Mouse (Mus musculus): ENCODE measurements around the gene Mettl5.

Mettl5 gene

DNA sequence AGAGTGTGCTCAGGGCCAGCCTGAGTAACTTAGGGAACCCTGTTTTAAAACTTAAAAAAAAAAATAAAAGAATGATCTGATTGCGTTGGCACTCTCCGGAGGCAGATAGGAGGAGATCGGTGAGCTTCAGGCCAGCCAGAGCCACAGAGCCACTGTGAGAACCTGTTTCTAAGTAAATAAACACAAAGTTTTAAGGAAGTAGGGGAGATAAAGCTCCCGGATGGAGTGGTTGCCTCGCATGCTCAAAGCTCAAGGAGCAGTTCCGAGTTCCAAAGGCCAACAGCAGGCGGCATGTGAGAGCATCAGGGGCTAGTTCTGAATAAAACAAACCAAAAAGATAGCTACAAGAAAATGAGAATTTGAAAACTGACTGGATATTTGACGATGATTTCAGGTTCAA lies 29.0 kb downstream of the Mettl5 start:
- no peak for DNase-seq (ENCODE audit: low spot score)

DNA sequence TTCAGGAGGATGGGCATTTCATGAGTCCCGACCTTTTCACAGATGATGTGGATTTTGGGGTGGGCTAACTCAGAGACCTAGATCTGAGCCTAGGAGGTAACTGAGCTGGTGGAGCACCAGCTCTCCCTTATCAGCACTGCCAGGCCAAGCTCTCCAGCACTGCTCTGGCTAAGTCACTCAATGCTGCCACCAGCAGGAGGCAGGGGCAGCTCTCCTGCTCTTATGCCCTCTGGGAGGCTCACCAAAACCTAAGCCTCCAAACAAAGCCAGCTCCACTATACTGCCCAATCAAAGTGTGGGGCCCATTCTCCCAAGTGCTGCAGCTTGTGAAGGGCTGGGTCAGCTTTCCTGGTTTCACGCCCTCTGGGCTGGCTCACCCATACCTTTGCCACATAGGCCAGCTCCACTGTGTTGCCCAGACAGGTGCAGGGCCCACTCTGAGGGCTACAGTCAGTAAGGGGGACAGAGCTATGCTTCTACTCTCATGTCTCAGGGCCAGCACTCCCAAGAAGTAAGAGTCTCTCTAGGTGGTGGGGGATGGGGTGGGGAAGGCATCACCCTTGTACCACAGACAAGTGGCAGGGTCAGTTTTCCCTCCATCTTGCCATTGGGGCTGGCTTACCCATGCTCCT lies 33.9 kb downstream of the Mettl5 start:
- DNase-seq (ENCODE audit: low spot score), result no peak

DNA sequence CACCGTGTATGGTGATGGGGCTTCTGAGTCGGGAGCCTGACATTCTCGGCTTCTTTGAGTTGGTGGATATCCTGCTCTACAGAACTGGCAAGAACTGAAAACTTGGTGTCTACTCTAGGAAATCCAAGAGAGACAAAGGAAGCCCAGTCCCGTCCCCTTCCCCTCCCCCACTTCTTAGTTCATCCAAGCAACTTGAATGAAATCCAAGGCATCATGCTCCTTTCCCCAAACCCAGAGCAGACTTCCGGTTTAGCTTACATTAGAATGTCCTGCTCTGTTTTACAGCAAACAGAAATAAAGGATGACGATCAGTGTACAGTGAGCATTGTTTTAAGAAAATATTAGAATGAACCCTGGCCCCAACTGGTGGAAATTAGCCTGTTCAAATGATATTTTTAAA lies 36.2 kb downstream of the Mettl5 start:
- DNase-seq (ENCODE audit: low spot score), result no peak

DNA sequence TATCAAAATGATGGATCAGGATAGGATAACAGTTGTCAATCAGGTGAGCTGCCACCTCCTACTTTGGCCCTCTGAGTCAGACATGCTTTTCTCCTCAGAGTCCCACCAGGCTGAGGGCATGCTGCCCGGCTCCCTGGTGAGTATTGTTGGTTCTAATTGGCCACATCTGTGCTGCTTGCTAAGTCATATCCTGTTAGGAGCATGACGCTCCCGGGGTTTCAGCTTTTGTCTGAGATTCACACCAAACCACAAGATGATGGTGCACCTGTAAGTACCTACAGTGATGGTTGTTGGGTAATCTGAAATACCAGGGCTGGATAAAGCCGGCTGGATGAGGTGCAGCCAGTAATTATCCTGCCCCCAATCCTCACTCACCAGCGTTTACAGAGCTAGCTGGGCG lies 45.2 kb downstream of the Mettl5 start:
- no peak for DNase-seq (ENCODE audit: low spot score)

DNA sequence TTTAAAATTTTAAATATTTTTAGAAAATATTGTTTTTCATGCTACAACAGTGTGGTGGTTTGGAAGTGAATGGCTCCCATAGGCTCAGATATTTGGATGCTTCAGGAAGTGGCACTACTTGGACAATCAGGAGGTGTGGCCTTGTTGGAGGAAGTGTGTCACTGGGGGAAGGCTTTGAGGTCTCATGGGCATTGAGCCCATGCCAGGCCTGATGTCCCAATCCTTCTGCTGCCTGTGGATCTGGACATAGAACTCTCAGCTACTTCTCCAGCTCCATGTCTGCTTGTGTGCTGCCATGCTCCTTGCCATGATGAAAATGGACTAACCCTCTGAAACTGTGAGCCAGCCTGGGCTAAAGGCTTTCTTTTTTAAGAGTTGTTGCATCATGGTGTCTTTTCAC lies 46.7 kb downstream of the Mettl5 start:
- no peak for DNase-seq (ENCODE audit: low spot score)

DNA sequence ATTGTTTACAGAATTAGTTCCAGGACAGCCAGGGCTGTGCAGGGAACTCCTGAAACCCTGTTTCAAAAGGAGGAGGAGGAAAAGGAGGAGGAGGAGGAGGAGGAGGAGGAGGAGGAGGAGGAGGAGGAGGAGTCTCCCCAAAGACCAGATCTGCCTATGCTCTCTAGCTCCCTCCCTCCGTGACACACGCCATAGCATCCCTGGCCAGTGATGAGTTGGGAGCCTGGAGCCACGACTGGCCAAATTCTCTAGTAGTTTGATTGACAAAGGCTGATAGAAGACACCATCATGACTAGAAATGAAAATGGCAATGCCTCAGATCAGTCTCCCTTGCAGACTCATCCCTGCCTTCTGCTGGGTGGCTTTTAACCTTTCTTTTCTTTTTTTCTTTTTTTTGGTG lies 47.4 kb downstream of the Mettl5 start:
- DNase-seq (ENCODE audit: low spot score), result no peak

DNA sequence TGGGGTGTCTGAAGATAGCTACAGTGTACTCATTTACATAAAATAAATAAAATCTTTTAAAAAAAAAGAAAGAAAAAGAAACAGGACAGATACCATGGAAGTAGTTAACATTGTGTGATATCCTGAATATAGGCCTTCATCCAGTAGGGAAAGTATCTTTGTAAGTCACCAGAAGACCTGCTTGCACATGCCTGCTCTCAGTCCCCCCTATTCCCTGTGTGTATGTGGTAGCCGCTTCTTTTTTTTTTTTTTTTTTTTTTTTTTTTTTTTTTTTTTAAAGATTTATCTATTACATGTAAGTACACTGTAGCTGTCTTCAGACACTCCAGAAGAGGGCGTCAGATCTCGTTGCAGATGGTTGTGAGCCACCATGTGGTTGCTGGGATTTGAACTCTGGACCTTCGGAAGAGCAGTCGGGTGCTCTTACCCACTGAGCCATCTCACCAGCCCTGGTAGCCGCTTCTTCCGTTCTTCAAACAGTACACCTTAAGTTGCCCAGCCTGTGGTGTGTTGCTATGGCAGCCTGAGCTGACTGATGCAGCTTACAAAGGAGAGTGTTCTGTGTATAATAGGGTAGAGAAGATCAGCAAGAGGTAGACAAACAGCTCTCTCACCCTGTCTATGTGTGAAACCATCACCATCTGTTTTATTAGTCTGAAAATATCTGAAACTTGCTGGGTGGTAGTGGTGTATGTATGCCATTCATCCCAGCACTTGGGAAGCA lies 48.0 kb downstream of the Mettl5 start:
- DNase-seq (ENCODE audit: low spot score), result no peak

DNA sequence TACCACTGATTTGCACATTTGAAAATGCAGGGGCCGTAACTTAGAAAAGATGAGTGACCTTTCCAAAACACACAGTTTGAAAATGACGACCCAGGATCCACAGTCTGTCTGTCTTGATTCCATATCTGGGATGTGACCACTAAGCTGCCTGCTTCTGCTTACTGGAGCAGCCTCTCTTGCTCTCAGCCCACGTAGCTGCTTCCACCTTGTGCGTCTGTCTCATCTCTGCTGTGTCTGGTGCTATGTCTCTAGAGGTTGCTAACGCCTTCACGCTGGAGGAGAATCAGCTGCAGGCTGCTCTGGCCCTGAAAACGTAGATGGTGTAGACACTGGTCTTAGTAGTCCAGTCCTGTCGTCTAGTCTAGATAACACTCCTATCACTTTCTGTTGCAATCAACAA lies 55.3 kb downstream of the Mettl5 start:
- no peak for DNase-seq (ENCODE audit: low spot score)

DNA sequence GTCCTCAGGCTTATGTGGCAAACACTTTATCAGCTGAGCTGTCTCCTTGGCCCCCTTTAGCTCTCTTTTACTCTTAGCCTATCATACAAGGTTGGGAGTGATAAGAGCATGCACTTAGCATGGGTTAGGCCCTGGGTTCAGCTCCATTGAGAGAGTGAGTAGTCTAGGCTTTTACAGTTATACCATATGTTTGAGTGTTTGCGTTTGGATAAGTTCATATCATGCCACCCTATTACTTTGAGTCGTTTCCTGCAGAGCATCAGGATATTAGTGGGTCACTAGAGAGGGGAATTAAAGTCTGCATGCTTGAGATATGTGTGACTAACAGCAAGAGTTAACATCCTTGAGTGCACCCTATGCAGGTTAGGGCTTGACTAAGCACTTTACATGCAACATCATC lies 55.7 kb downstream of the Mettl5 start:
- DNase-seq (ENCODE audit: low spot score), result no peak

DNA sequence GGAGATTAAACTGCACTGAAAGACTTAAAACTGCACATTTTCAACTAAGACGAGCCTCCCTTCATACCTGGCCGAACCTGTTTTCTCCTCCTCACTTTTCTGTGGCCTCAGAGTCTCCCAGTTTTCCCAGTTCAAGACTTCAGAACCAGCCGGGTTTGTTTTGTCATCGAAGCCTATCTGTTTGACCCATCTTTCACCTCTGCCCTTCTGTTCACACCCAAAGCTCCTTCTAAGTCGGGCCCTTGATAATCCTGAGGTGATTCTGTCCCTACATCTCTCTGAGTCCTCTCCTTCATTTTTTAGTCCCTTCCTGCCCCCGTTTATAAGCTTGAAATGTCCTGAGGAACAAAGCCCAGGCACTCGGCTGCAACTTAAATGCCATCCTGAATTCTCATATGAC lies 57.4 kb downstream of the Mettl5 start:
- DNase-seq (ENCODE audit: low spot score), result no peak

DNA sequence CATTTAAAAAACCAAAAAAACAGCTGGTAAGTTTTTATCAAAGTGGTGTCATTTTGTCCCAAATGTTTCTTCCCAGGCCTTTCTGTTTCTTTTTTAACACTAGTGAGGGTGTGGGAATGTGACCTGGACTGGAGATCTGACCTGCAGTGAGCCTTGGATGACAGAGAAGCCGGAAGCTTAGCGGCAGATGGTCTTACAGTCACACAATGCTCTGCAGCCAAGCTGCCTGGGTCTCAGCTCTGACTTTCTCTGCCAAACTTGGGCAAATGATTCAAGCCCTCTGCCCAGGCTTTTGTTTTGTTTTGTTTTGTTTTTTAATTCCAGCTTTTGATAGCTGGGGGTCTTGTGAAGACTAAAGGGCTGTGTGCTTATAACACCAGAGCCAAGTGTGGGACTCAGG lies 59.0 kb downstream of the Mettl5 start:
- no peak for DNase-seq (ENCODE audit: low spot score)

DNA sequence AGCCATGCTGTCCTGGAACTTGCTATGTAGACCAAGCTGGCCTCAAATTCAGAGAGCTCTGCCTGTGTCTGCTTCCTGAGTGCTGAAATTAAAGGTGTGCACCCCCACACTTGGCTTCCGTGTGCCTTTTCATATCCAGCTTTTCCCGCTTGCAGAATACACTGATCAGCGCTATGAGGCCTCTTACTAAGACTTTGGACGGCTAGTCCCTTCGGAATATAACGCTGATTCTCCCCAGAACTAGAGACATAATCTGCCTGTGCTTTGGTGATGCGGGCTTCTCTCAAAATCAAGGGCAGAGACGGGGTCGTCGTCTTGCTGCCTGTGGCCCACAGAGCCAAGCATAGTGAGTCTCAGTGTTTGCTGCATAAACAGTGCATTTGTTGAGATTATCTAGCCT lies 59.5 kb downstream of the Mettl5 start:
- no peak for DNase-seq (ENCODE audit: low spot score)

DNA sequence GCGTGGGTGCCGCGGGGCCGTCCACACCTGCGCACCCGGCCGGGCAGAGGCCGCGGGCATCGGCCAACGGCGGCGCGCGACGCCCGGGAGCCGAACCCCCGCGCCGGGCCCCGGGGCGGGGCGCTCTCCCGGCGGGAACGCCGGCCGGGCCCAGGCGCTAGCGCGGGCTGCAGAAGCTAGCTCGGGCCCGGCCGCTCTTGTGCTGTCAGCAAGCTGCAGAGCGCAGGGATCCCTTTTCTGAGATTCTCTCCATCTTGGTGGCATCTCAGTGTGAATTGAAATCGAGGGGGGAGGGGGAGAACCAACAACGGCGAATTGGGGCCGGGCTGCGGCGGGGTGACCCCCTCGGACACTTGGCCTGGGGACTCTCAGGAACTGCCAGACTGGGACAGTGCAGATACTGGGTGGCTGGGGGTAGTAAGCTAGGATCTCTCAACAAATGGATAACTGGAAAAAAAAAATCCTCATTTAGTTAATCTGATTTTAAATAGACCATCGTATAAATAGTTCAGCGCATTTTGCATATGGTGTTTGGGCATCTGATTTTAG lies 62.2 kb downstream of the Mettl5 start:
- DNase-seq (ENCODE audit: low spot score), result peak; percentile 51

DNA sequence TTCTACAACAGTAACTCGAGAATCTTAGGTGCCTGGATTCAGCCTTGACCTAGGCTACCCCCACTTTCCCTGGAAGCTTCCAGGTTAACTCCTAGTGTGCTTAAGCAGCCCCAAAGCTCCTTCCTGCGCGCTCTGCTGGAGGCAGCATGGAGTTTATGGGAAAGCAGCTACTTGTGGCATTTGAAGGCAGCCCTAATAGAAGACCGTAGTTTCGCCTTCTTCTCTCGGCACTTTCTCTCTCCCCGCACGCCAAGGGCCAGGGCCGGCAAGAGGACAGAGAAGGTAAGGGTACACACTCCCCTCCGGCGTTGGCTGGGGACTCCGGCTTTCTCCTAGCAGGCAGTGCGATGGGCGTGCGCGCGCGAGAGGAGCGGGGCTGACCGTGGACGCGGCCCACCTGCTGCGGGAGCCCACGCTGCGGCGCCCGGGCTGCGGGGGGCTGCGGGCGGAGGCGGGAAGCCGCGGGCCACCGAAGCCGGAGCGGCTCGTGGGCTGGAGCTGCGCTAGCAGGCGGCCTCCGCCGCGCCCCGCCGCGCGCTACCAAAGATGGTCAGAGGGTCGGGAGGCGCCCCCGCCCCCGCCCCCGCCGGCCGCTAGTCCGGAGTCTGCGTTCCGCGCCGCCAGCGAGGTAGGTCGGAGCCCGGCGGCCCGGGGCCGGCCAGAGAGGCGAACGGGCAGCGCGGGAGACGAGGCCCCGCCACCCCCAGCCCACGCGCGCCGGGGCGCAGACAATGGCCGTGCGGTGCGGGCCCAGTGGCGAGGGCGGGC lies 62.9 kb downstream of the Mettl5 start:
- DNase-seq (ENCODE audit: low spot score), result peak; percentile 58

DNA sequence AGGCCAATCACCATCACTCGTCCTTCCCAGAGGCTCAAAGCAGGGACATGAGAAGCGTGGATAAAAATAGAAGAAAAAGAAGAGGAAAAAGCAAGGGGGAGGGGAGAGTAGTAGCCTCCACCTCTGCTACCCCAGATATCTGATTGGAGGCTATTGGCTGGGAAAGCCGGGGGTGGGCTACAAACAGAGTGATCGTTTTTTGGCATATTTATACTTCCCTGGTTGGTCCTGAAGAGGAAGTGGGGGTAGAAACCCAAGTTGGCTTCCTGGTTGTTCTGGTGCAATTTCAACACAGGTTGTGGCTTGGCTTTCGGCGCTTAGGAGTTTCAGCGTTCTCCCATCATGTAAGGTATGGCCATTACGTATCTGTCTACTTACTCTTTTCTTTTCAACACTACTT lies 63.7 kb downstream of the Mettl5 start, which contains the start of gene Klhl23:
TSS of gene Klhl23 (plus strand) at position 234 of the 400 bp plus-strand sequence.
- DNase-seq (ENCODE audit: low spot score), result peak; percentile 16
